ENCODE assay signal across 3 mouse cellular contexts in the genomic region with DNA sequence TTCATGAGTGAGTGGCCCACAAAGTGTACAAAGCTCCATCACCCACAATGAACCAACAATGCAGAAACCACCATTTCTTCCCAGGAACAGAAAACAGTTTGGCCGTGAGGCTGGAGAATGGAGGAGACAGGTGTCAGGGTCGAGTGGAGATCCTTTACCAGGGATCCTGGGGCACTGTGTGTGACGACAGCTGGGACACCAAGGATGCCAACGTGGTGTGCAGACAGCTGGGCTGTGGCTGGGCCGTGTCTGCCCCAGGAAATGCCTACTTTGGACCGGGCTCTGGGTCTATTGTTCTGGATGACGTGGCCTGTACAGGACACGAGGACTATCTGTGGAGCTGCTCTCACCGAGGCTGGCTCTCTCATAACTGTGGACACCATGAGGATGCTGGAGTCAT. TPM values are rescaled to one million over a fixed set of nuclear protein-coding genes. Genes with fewer than 3 reads are reported as not detected.
"Had no signal": no experiment of that assay in that cellular context is flagged by ENCODE, and none has a peak within 500 bp of the region (broad histone marks: within the 10 kb centered on the region; RNA-seq: fewer than 3 reads in every experiment).

No protein-coding gene starts in this region.

RNA-seq across cellular contexts. Expression of a gene that starts 50.5 kb away (rescaled TPM):
- polyA plus RNA-seq: neural tube, embryonic 13.5 days; neural tube, embryonic 14.5 days; neural tube, embryonic 15.5 days had no signal
